Mouse (Mus musculus) megakaryocyte-erythroid progenitor cell, adult 5 weeks (primary cell): ENCODE data around the gene Gm21739. TPM values are rescaled to one million over a fixed set of nuclear protein-coding genes. Genes with fewer than 3 reads are reported as not detected.

ENCODE experiments used
- polyA plus RNA-seq: library from polyadenylated mRNA; stranded (reverse); fragments of >175 nt; gene quantifications from 2 replicates; pipeline ENCODE4 v1.2.3, GENCODE M21; 2012

The Gm21739 gene
- polyA plus RNA-seq, result not detected in 2 replicates

GRCm38 (mm10) chrY:44264344-44264743, at the start of gene Gm21739:
Gm21739 (minus strand) TSS chrY:44264444.

